Mouse (Mus musculus) hindbrain, embryonic 11.5 days (tissue): Measurements from ENCODE around the gene Pnlip. TPM values are rescaled to one million over a fixed set of nuclear protein-coding genes. Genes with fewer than 3 reads are reported as not detected.

Experiments used
- polyA plus RNA-seq: library from polyadenylated mRNA; unstranded; fragments of >200 nt; fragmentation: Nextera tagmentation; extraction: Ambion mirVana; gene quantifications from 2 replicates; pipeline ENCODE4 v1.2.1, GENCODE M21; 2014

The Pnlip gene
- polyA plus RNA-seq, 1 experiment from 2014 or later = 0.11 TPM

Other genes starting within 250 kb of the Pnlip start
- 30.6 and 42.2 TPM in 2 replicates for gene Gfra1, start 196.6 kb upstream of the Pnlip start, polyA plus RNA-seq
- not detected in 2 replicates for gene Ccdc172, start 140.5 kb upstream of the Pnlip start, polyA plus RNA-seq
- 0.18 TPM in 1 of 2 replicates, not detected in the other for gene Pnliprp1, start 76.4 kb downstream of the Pnlip start, polyA plus RNA-seq
- gene Pnliprp2, start 107.2 kb downstream of the Pnlip start, polyA plus RNA-seq = 0.11 TPM in 1 of 2 replicates, not detected in the other
- not detected in 2 replicates for gene 1700019N19Rik, start 142.0 kb downstream of the Pnlip start, polyA plus RNA-seq